Mouse (Mus musculus) CH12.LX (cell line): ENCODE measurements at regions not wholly inside any gene's neighbourhood (a gene's known extent, or its start where the extent isn't known, plus 50 kb on each side); places are given as distances from the start of the nearest gene placed in this dataset.

Source experiments
- DNase-seq: peaks from one replicate; pipeline ENCODE4 v3.0.0-alpha.2; 2013; ENCODE audit errors: extremely low read depth
- H3K27ac ChIP-seq: 2 replicates; pipeline ENCODE4 v1.5.1; 2012; ENCODE audit warnings: low read depth, mild to moderate bottlenecking, control low read depth, moderate library complexity; ENCODE audit not compliant: insufficient read depth
- H3K27me3 ChIP-seq: replicated peaks from 2 replicates; pipeline ENCODE3; 2012; ENCODE audit warnings: inconsistent platforms
- H3K36me3 ChIP-seq, 2 experiments: replicated peaks in 1 of 2; 2 replicates each; pipeline versions ENCODE3 to v1.6.1; 2012; ENCODE audit warnings: inconsistent platforms in 1 of 2, low read length in 1 of 2, mild to moderate bottlenecking in 1 of 2, mixed read lengths in 1 of 2, moderate library complexity in 1 of 2; ENCODE audit not compliant: control insufficient read depth in 1 of 2, insufficient read depth in 1 of 2
- H3K4me1 ChIP-seq, 2 experiments: 2 replicates each; pipeline ENCODE4 v1.6.1; 2012; ENCODE audit warnings: inconsistent platforms in 1 of 2, moderate library complexity in 1 of 2; ENCODE audit not compliant: insufficient read depth in 2 of 2, control insufficient read depth in 1 of 2
- H3K4me2 ChIP-seq: 2 replicates; pipeline ENCODE4 v1.6.1; 2012; ENCODE audit warnings: low read depth, mild to moderate bottlenecking, control low read depth; ENCODE audit not compliant: poor library complexity, insufficient read depth, severe bottlenecking
- H3K4me3 ChIP-seq, 3 experiments: fragments of 150-350 bp in 1 of 3; sonication (generic) in 1 of 3; replicated peaks in 1 of 3; 2 replicates each; pipeline versions ENCODE3 to v1.5.1; 2011 to 2012; ENCODE audit warnings: low read depth in 2 of 3, low read length in 2 of 3, mild to moderate bottlenecking in 2 of 3, moderate library complexity in 2 of 3, control low read depth in 1 of 3, improper control_type of control experiment in 1 of 3, inconsistent platforms in 1 of 3, mixed read lengths in 1 of 3; ENCODE audit not compliant: poor library complexity in 1 of 3
- H3K79me2 ChIP-seq: replicated peaks from 2 replicates; pipeline ENCODE4 v1.6.1; 2012; ENCODE audit warnings: mild to moderate bottlenecking, moderate library complexity; ENCODE audit not compliant: control insufficient read depth, poor library complexity, insufficient read depth, severe bottlenecking; ENCODE audit errors: extremely low read depth
- H3K9ac ChIP-seq: 2 replicates; pipeline ENCODE4 v1.6.1; 2012; ENCODE audit warnings: low read depth, mild to moderate bottlenecking, control low read depth, moderate library complexity; ENCODE audit not compliant: insufficient read depth
- H3K9me3 ChIP-seq: replicated peaks from 2 replicates; pipeline ENCODE3; 2012; ENCODE audit warnings: low read length, inconsistent platforms, mixed read lengths
- CHD2 ChIP-seq: IDR thresholded peaks from 2 replicates; pipeline ENCODE4 v1.6.1; 2011; ENCODE audit warnings: low read length, improper control_type of control experiment
- CTCF ChIP-seq, 2 experiments: IDR thresholded peaks in 1 of 2; conservative IDR thresholded peaks in 1 of 2; 2 replicates each; pipeline ENCODE4 v1.5.1; 2011 to 2012; ENCODE audit warnings: low read depth in 2 of 2, low read length in 2 of 2, improper control_type of control experiment in 1 of 2, inconsistent platforms in 1 of 2, mild to moderate bottlenecking in 1 of 2, moderate library complexity in 1 of 2
- ETS1 ChIP-seq: conservative IDR thresholded peaks from 2 replicates; pipeline ENCODE4 v1.6.1; 2012; ENCODE audit warnings: low read depth, mild to moderate bottlenecking, inconsistent platforms, low read length, improper control_type of control experiment, moderate library complexity
- HCFC1 ChIP-seq: IDR thresholded peaks from 2 replicates; pipeline ENCODE4 v1.6.1; 2012; ENCODE audit warnings: low read depth, mild to moderate bottlenecking, inconsistent platforms, low read length, improper control_type of control experiment
- JUN ChIP-seq: IDR thresholded peaks from 2 replicates; pipeline ENCODE4 v1.6.1; 2011; ENCODE audit warnings: low read depth, mild to moderate bottlenecking, low read length, improper control_type of control experiment, moderate library complexity; ENCODE audit not compliant: insufficient read depth
- MAX ChIP-seq: IDR thresholded peaks from 2 replicates; pipeline ENCODE4 v1.6.1; 2011; ENCODE audit warnings: low read length, improper control_type of control experiment
- MAZ ChIP-seq: IDR thresholded peaks from 2 replicates; pipeline ENCODE4 v1.6.1; 2012; ENCODE audit warnings: low read depth, mild to moderate bottlenecking, inconsistent platforms, low read length, improper control_type of control experiment, moderate library complexity
- MEF2A ChIP-seq: IDR thresholded peaks from 2 replicates; pipeline ENCODE4 v1.6.1; 2014; ENCODE audit warnings: low read depth, mild to moderate bottlenecking, inconsistent platforms, low read length, improper control_type of control experiment, borderline replicate concordance
- MXI1 ChIP-seq: IDR thresholded peaks from 2 replicates; pipeline ENCODE4 v1.6.1; 2011; ENCODE audit warnings: mild to moderate bottlenecking, low read depth, low read length, improper control_type of control experiment
- MYC ChIP-seq: IDR thresholded peaks from 2 replicates; pipeline ENCODE4 v1.6.1; 2011; ENCODE audit warnings: low read depth, mild to moderate bottlenecking, improper control_type of control experiment, low read length
- NELFE ChIP-seq: IDR thresholded peaks from 2 replicates; pipeline ENCODE4 v1.6.1; 2011; ENCODE audit warnings: low read depth, low read length, improper control_type of control experiment
- PAX5 ChIP-seq: IDR thresholded peaks from 2 replicates; pipeline ENCODE4 v1.6.1; 2012; ENCODE audit warnings: low read length, inconsistent platforms, mixed read lengths
- RCOR1 ChIP-seq: conservative IDR thresholded peaks from 2 replicates; pipeline ENCODE4 v1.6.1; 2012; ENCODE audit warnings: low read depth, mild to moderate bottlenecking, inconsistent platforms, low read length, improper control_type of control experiment
- SIN3A ChIP-seq: IDR thresholded peaks from 2 replicates; pipeline ENCODE4 v1.6.1; 2012; ENCODE audit warnings: low read length, improper control_type of control experiment, inconsistent platforms
- SMC3 ChIP-seq: IDR thresholded peaks from 2 replicates; pipeline ENCODE4 v1.6.1; 2011; ENCODE audit warnings: low read depth, low read length, improper control_type of control experiment
- TCF12 ChIP-seq: IDR thresholded peaks from 2 replicates; pipeline ENCODE4 v1.6.1; 2014; ENCODE audit warnings: low read depth, mild to moderate bottlenecking, inconsistent platforms, low read length, improper control_type of control experiment
- UBTF ChIP-seq: IDR thresholded peaks from 2 replicates; pipeline ENCODE4 v1.6.1; 2012; ENCODE audit warnings: low read depth, mild to moderate bottlenecking, inconsistent platforms, low read length, improper control_type of control experiment, moderate library complexity
- USF2 ChIP-seq: conservative IDR thresholded peaks from 2 replicates; pipeline ENCODE4 v1.6.1; 2011; ENCODE audit warnings: low read depth, low read length, improper control_type of control experiment
- ZC3H11A ChIP-seq: IDR thresholded peaks from 2 replicates; pipeline ENCODE4 v1.6.1; 2012; ENCODE audit warnings: low read depth, mild to moderate bottlenecking, inconsistent platforms, low read length, improper control_type of control experiment
- ZKSCAN1 ChIP-seq: IDR thresholded peaks from 2 replicates; pipeline ENCODE4 v1.6.1; 2012; ENCODE audit warnings: low read depth, inconsistent platforms, low read length, improper control_type of control experiment, borderline replicate concordance
- ZMIZ1 ChIP-seq: IDR thresholded peaks from 2 replicates; pipeline ENCODE4 v1.6.1; 2012; ENCODE audit warnings: low read depth, mild to moderate bottlenecking, inconsistent platforms, low read length, improper control_type of control experiment
- ZNF384 ChIP-seq: IDR thresholded peaks from 2 replicates; pipeline ENCODE4 v1.6.1; 2012; ENCODE audit warnings: low read depth, low read length, improper control_type of control experiment, inconsistent platforms
- dilution Hi-C: fragments of 300-500 bp; cut with MboI; formaldehyde crosslinking; loops from 2 replicates; pipeline ENCODE4 v1.14.3; 2020; ENCODE audit warnings: low sequenced_read_pairs; ENCODE audit not compliant: extremely low pct_unique_long_range_greater_than_20kb, extremely low pct_ligation_motif_present
- in situ Hi-C: fragments of 300-500 bp; cut with MboI; formaldehyde crosslinking; loops from 3 replicates; pipeline ENCODE4 v1.14.3; 2019; ENCODE audit warnings: low sequenced_read_pairs, low pct_ligation_motif_present, low pct_unique_long_range_greater_than_20kb, mixed read lengths

- no peaks in the 10 kb centered on the region for H3K27me3 ChIP-seq
- H3K27ac ChIP-seq, result no peak overlapping the region
- in situ Hi-C loops, result no loop called here
These were observed 386.9 kb downstream of the Ipmk start for GRCm38 (mm10) chr10:71734481-71734880.

GRCm38 (mm10) chr10:71738280-71738679 is 390.7 kb downstream of the Ipmk start:
- Histone ChIP-seq H3K27me3 (no peaks in the 10 kb centered on the region), H3K79me2 (no peaks in the 10 kb centered on the region), H3K27ac (no peak overlapping the region), H3K36me3 (no peaks in the 10 kb centered on the region), H3K9ac (no peak overlapping the region), H3K4me3 (no peak overlapping the region), H3K4me2 (no peak overlapping the region), H3K9me3 (peaks cover 13% of the 10 kb centered on the region), H3K4me1 (peaks cover 0 to 5% of the 10 kb centered on the region in 2 experiments; a peak in 1 of 4 replicates)
- dilution Hi-C loops, result no loop called here
- in situ Hi-C loops, result no loop called here
- no peak for TF ChIP-seq MEF2A
- TF ChIP-seq SIN3A, result no peak
- TF ChIP-seq MAX, result no peak
- TF ChIP-seq SMC3, result no peak
- TF ChIP-seq HCFC1, result no peak
- TF ChIP-seq JUN, result no peak
- TF ChIP-seq MYC, result no peak
- DNase-seq, result no peak

More at GRCm38 (mm10) chr10:71734481-71734880, 386.9 kb downstream of the Ipmk start:
- no peak for TF ChIP-seq ZMIZ1
- TF ChIP-seq ZNF384, result no peak
- no peak for TF ChIP-seq MAZ
- no peak for TF ChIP-seq CTCF (conservative IDR thresholded peaks at IDR 0.05 in 1 of 2, IDR thresholded peaks at IDR 0.05 in 1 of 2; ENCODE audit: low read depth in 2 of 2, low read length in 2 of 2)
- TF ChIP-seq UBTF, result no peak
- TF ChIP-seq NELFE, result no peak
- TF ChIP-seq ZKSCAN1, result no peak
- no peak for TF ChIP-seq CHD2
- TF ChIP-seq MXI1, result no peak
- no peak for TF ChIP-seq MEF2A
- TF ChIP-seq TCF12, result no peak
- TF ChIP-seq ETS1, result no peak
- TF ChIP-seq USF2, result no peak
- TF ChIP-seq ZC3H11A, result no peak
- TF ChIP-seq MAX, result no peak
- TF ChIP-seq PAX5, result no peak
- TF ChIP-seq RCOR1, result no peak
- Histone ChIP-seq H3K79me2 (no peaks in the 10 kb centered on the region), H3K9me3 (peaks cover 12% of the 10 kb centered on the region), H3K9ac (no peak overlapping the region), H3K4me3 (no peak overlapping the region), H3K4me1 (peaks cover 0 to 5% of the 10 kb centered on the region in 2 experiments; a peak in 1 of 4 replicates), H3K4me2 (no peak overlapping the region), H3K36me3 (no peaks in the 10 kb centered on the region)
- dilution Hi-C loops, result no loop called here
- DNase-seq, result no peak
